Mouse (Mus musculus) kidney, embryonic 15.5 days (tissue): ENCODE data around the gene Wasf3. TPM values are rescaled to one million over a fixed set of nuclear protein-coding genes. Genes with fewer than 3 reads are reported as not detected.

Experiments
- ATAC-seq: fragments of 200-750 bp; cut with Nextera tagmentation; replicated peaks from 2 replicates; pipeline ENCODE4 v1.8.0; 2017; ENCODE audit warnings: moderate TSS enrichment; ENCODE audit not compliant: low FRiP score
- H3K27ac ChIP-seq: fragments of 300-500 bp; sonication (generic); 2 replicates; pipeline ENCODE4 v1.5.1; 2015; ENCODE audit warnings: mild to moderate bottlenecking, inconsistent platforms
- H3K27me3 ChIP-seq: fragments of 300-500 bp; sonication (generic); 2 replicates; pipeline ENCODE4 v1.6.1; 2015; ENCODE audit warnings: inconsistent platforms
- H3K36me3 ChIP-seq: fragments of 300-500 bp; sonication (generic); 2 replicates; pipeline ENCODE4 v1.6.1; 2015; ENCODE audit warnings: inconsistent platforms
- H3K4me1 ChIP-seq: fragments of 300-500 bp; sonication (generic); 2 replicates; pipeline ENCODE4 v1.6.1; 2015; ENCODE audit warnings: inconsistent platforms
- H3K4me2 ChIP-seq: fragments of 300-500 bp; sonication (generic); 2 replicates; pipeline ENCODE4 v1.6.1; 2015; ENCODE audit warnings: moderate library complexity, mild to moderate bottlenecking, inconsistent platforms
- H3K4me3 ChIP-seq: fragments of 300-500 bp; sonication (generic); replicated peaks from 2 replicates; pipeline ENCODE4 v1.5.1; 2015; ENCODE audit warnings: mild to moderate bottlenecking, inconsistent platforms
- H3K9ac ChIP-seq: fragments of 300-500 bp; sonication (generic); 2 replicates; pipeline ENCODE4 v1.6.1; 2015; ENCODE audit warnings: mild to moderate bottlenecking, inconsistent platforms
- H3K9me3 ChIP-seq: fragments of 300-500 bp; sonication (generic); replicated peaks from 2 replicates; pipeline ENCODE4 v1.6.1; 2016; ENCODE audit warnings: inconsistent platforms
- WGBS: fragments of 180-500 bp; shearing (Covaris S2); methylation state at CpG from one replicate; pipeline ENCODE4 v1.1.7; 2015; ENCODE audit warnings: mixed read lengths; 5-methylcytosine and 5-hydroxymethylcytosine counted together
- polyA plus RNA-seq: library from polyadenylated mRNA; unstranded; fragments of >200 nt; fragmentation: Nextera tagmentation; extraction: Ambion mirVana; gene quantifications from 2 replicates; pipeline ENCODE4 v1.2.1, GENCODE M21; 2015

Wasf3 gene
- polyA plus RNA-seq = 3.2 and 3.3 TPM in 2 replicates

DNA sequence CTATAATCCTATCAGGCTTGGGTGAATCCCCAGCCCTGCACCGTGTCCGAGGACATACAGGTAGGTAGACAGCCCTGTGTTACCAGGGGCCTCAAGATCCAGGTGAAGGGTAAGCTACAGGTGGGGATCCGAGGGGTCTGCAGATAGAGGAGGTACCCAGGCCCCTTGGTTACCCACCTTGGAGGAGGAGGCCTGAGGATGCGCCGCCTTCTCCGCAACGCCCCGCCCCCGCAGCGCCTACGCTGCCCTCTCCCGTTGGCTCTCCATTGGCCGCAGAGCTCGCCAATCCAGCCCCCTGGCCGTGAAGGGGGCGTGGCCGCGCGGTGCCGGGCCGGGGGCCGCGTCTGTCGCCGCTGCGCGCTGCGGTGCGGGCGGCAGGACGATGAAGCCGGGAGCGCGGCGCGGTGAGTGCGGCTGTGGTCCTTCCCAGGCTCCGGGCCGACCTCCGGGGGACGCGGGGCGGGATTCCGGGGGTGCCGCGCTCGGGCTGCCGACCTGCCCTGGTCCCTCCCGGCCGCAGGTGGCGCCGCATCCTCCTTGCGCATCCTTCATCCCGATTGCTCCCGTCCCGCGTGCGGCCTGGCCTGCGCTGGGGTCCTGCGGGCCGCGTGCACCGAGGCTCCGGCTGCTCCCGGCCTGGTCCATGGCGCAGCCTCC, at the start of gene Wasf3:
TSS of gene Wasf3 (plus strand) at position 51 of the 657 bp plus-strand sequence.
- Histone ChIP-seq H3K4me1 (peaks cover 12% of the 10 kb centered on the region; the same call in 1 of the 2 replicates), H3K9me3 (peaks cover 4% of the 10 kb centered on the region; the same call in 1 of the 2 replicates), H3K36me3 (no peaks in the 10 kb centered on the region; the same call in 1 of the 2 replicates), H3K9ac (peak within 1 kb of the TSS; percentile 49), H3K27me3 (no peaks in the 10 kb centered on the region), H3K4me2 (peak within 1 kb of the TSS; percentile 94), H3K27ac (peak within 1 kb of the TSS; percentile 29; the same call in 1 of the 2 replicates), H3K4me3 (peak within 1 kb of the TSS; percentile 66)
- WGBS = under 1% methylated on average over 49 of the region's 66 CpGs
- ATAC-seq = peak; percentile 97

DNA sequence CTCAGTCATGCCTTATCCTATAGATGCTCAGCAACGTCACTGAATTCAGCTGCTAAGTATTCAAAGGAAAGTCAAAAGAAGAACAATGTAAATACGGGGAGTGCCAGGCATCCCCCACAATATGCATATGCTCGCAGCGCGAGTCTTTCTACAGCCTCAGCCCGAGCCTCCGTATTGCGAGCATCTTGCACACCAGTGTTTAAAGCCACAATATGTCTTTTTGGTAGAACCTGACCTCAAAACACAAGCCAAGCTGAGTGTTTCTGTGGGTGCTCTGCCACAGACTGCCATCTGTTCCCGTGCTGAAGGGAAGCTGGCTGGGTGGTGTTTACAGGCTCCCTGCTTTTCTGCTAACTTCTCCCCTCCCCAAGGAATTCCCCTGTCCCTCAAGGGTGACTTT, 46.7 kb upstream of the Wasf3 start:
- WGBS = 71% methylated on average over 9 of the region's 9 CpGs
- no peak for ATAC-seq
- Histone ChIP-seq H3K27ac (no peak overlapping the region), H3K36me3 (no peaks in the 10 kb centered on the region), H3K9ac (no peak overlapping the region), H3K27me3 (no peaks in the 10 kb centered on the region), H3K9me3 (no peaks in the 10 kb centered on the region), H3K4me1 (no peaks in the 10 kb centered on the region), H3K4me3 (no peak overlapping the region), H3K4me2 (no peak overlapping the region)

- no peaks in the 10 kb centered on the region for H3K36me3 ChIP-seq
- 81% methylated on average over 4 of the region's 4 CpGs for WGBS
- no peaks in the 10 kb centered on the region for H3K27me3 ChIP-seq
- H3K27ac ChIP-seq = no peak overlapping the region
- no peak overlapping the region for H3K9ac ChIP-seq
- H3K9me3 ChIP-seq = no peaks in the 10 kb centered on the region
- H3K4me2 ChIP-seq = no peak overlapping the region
- ATAC-seq = no peak
- H3K4me3 ChIP-seq = no peak overlapping the region
- H3K4me1 ChIP-seq = no peaks in the 10 kb centered on the region
Measured at GRCm38 (mm10) chr5:146340037-146340436, 44.7 kb upstream of the Wasf3 start.

- WGBS = 92% methylated on average over 12 of the region's 12 CpGs
- Histone ChIP-seq H3K27me3 (no peaks in the 10 kb centered on the region), H3K4me3 (no peak overlapping the region), H3K4me2 (no peak overlapping the region), H3K9ac (no peak overlapping the region), H3K9me3 (no peaks in the 10 kb centered on the region), H3K4me1 (no peaks in the 10 kb centered on the region), H3K36me3 (no peaks in the 10 kb centered on the region), H3K27ac (no peak overlapping the region)
- ATAC-seq = no peak
Measured at GRCm38 (mm10) chr5:146344911-146345686, 39.7 kb upstream of the Wasf3 start.

GRCm38 (mm10) chr5:146347081-146347480, 37.7 kb upstream of the Wasf3 start:
- WGBS = 58% methylated on average over 6 of the region's 6 CpGs
- Histone ChIP-seq H3K4me3 (no peak overlapping the region), H3K27me3 (no peaks in the 10 kb centered on the region), H3K36me3 (no peaks in the 10 kb centered on the region), H3K9ac (no peak overlapping the region), H3K27ac (no peak overlapping the region), H3K9me3 (no peaks in the 10 kb centered on the region), H3K4me2 (no peak overlapping the region), H3K4me1 (no peaks in the 10 kb centered on the region)
- no peak for ATAC-seq

DNA sequence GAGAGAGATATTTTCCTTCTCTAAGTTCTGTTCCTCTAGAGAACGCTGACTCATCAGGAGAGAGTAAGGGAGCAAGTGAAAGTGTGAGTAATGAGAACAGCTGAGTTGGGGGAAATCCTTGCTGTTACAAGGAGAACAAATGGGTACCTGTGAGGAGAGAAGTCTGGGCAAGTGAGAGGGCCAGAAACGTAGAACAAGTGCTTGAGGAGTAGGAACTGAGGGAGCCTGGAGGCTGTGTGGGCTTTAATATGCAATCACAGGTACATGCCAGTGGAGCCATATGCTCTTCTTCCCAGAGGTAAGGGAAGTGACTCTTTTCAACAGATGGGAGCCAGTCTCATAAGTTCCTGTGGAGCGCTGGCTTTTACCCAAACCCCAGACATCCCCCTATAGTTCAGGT, 35.6 kb upstream of the Wasf3 start:
- no peak overlapping the region for H3K4me3 ChIP-seq
- H3K4me2 ChIP-seq = no peak overlapping the region
- H3K36me3 ChIP-seq = no peaks in the 10 kb centered on the region
- no peak for ATAC-seq
- no peak overlapping the region for H3K9ac ChIP-seq
- no peaks in the 10 kb centered on the region for H3K9me3 ChIP-seq
- no peaks in the 10 kb centered on the region for H3K4me1 ChIP-seq
- no peaks in the 10 kb centered on the region for H3K27me3 ChIP-seq
- no peak overlapping the region for H3K27ac ChIP-seq
- WGBS = 69% methylated on average over 3 of the region's 3 CpGs

DNA sequence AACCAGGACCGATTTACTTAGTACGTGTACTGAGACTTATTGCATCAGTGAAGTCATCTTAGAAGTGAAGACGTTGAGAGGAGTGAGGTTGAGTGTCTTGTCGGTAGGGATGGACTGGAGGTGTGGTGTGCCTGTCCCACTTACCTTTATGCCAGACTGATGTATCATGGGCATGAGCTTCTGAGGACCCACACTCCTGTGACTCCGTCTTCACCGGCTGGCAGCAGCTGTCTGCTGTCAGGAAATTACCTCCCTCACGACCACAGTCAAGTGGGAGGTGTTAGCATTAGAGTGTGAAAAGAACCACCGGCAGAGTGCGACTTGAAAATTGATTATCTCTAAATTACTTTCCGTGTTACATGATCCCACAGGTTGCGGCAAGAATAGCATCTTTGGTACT, 34.0 kb upstream of the Wasf3 start:
- no peaks in the 10 kb centered on the region for H3K4me1 ChIP-seq
- no peaks in the 10 kb centered on the region for H3K9me3 ChIP-seq
- no peak overlapping the region for H3K9ac ChIP-seq
- H3K27ac ChIP-seq = no peak overlapping the region
- H3K4me3 ChIP-seq = no peak overlapping the region
- H3K27me3 ChIP-seq = no peaks in the 10 kb centered on the region
- WGBS = 43% methylated on average over 11 of the region's 11 CpGs
- no peaks in the 10 kb centered on the region for H3K36me3 ChIP-seq
- ATAC-seq = peak; percentile 52; the same call in 1 of the 2 replicates
- no peak overlapping the region for H3K4me2 ChIP-seq

- 0 out of 2 replicates have a peak, but pooled peaks have one; percentile 25 for ATAC-seq
- no peaks in the 10 kb centered on the region for H3K9me3 ChIP-seq
Measured at GRCm38 (mm10) chr5:146352006-146352405, 32.8 kb upstream of the Wasf3 start.

DNA sequence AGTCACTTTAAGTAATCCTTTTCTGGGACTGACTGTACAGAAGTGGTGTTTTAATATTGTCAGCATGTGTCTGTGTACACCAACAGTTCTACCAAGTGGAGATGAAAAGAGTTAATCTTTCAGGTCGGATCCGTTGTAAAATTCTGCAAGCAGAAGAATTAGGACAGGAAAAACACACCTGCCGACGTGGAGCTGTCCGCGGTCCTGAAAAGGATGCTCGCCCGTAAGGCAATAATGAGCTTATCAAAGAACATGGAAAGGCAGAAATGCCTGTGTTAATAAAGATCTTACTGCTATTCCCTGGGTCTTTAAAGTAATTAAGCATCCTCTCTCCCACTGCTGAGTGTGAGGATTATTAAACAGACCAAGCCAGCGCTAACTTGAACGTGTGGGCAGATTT, 24.4 kb upstream of the Wasf3 start:
- Histone ChIP-seq H3K9me3 (no peaks in the 10 kb centered on the region), H3K27me3 (no peaks in the 10 kb centered on the region), H3K36me3 (no peaks in the 10 kb centered on the region), H3K4me2 (no peak overlapping the region), H3K4me1 (no peaks in the 10 kb centered on the region), H3K4me3 (no peak overlapping the region), H3K27ac (no peak overlapping the region), H3K9ac (no peak overlapping the region)
- 25% methylated on average over 10 of the region's 10 CpGs for WGBS
- ATAC-seq = no peak

More at GRCm38 (mm10) chr5:146352006-146352405, 32.8 kb upstream of the Wasf3 start:
- no peak overlapping the region for H3K4me3 ChIP-seq
- no peak overlapping the region for H3K27ac ChIP-seq
- no peaks in the 10 kb centered on the region for H3K36me3 ChIP-seq
- no peaks in the 10 kb centered on the region for H3K4me1 ChIP-seq
- H3K27me3 ChIP-seq = no peaks in the 10 kb centered on the region
- 58% methylated on average over 7 of the region's 7 CpGs for WGBS
- H3K4me2 ChIP-seq = no peak overlapping the region
- H3K9ac ChIP-seq = no peak overlapping the region

- Histone ChIP-seq H3K4me1 (no peaks in the 10 kb centered on the region), H3K4me3 (no peak overlapping the region), H3K27me3 (no peaks in the 10 kb centered on the region), H3K9ac (no peak overlapping the region), H3K27ac (no peak overlapping the region), H3K9me3 (no peaks in the 10 kb centered on the region), H3K36me3 (no peaks in the 10 kb centered on the region), H3K4me2 (no peak overlapping the region)
- 86% methylated on average over 9 of the region's 9 CpGs for WGBS
- no peak for ATAC-seq
Measured at GRCm38 (mm10) chr5:146362711-146363110, 22.1 kb upstream of the Wasf3 start.

DNA sequence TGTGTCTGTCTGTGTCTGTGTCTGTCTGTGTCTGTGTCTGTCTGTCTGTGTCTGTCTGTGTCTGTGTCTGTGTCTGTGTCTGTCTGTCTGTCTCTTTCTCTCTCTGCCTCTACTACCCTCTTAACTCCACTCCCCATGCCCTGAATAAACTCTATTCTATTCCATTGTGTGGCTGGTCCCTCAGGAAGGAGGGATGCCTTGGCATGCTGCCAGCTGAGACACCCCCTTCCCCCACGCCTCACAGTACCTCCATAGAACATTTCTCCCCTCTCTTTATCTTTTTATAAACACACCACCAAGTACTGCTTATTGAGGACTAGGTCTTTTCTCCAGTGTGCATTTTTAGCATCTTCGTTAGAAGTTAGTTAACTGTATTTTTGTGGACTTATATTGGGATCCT, 16.4 kb upstream of the Wasf3 start:
- Histone ChIP-seq H3K4me3 (no peak overlapping the region), H3K4me1 (no peaks in the 10 kb centered on the region), H3K27ac (no peak overlapping the region), H3K9me3 (no peaks in the 10 kb centered on the region), H3K9ac (no peak overlapping the region), H3K36me3 (no peaks in the 10 kb centered on the region), H3K27me3 (no peaks in the 10 kb centered on the region), H3K4me2 (no peak overlapping the region)
- 83% methylated on average over 2 of the region's 2 CpGs for WGBS
- ATAC-seq = no peak

GRCm38 (mm10) chr5:146368971-146369370, 15.8 kb upstream of the Wasf3 start:
- Histone ChIP-seq H3K27me3 (no peaks in the 10 kb centered on the region), H3K4me1 (no peaks in the 10 kb centered on the region), H3K9me3 (no peaks in the 10 kb centered on the region), H3K9ac (no peak overlapping the region), H3K4me3 (no peak overlapping the region), H3K27ac (no peak overlapping the region), H3K4me2 (no peak overlapping the region), H3K36me3 (no peaks in the 10 kb centered on the region)
- no peak for ATAC-seq
- 91% methylated on average over 13 of the region's 13 CpGs for WGBS
